Mouse (Mus musculus) small intestine, adult 2 months (tissue): Measurements from ENCODE around the gene Mybpc2. TPM values are rescaled to one million over a fixed set of nuclear protein-coding genes. Genes with fewer than 3 reads are reported as not detected.
A peak's percentile ranks its signal among the peaks of the same experiment; 100 is the strongest.

ENCODE experiments used
- H3K27ac ChIP-seq: fragments of 200-500 bp; 2 replicates; pipeline ENCODE4 v1.5.1; 2012; ENCODE audit warnings: low read depth, low read length, control low read depth, inconsistent platforms; ENCODE audit not compliant: insufficient read depth
- H3K27me3 ChIP-seq: fragments of 200-500 bp; 2 replicates; pipeline ENCODE4 v1.6.1; 2012; ENCODE audit warnings: mild to moderate bottlenecking, moderate library complexity, low read length, inconsistent platforms; ENCODE audit not compliant: control insufficient read depth, insufficient read depth
- H3K36me3 ChIP-seq: fragments of 200-500 bp; 2 replicates; pipeline ENCODE4 v1.6.1; 2012; ENCODE audit warnings: mild to moderate bottlenecking, low read length, control low read depth, inconsistent platforms; ENCODE audit not compliant: control insufficient read depth, insufficient read depth
- H3K4me1 ChIP-seq: fragments of 200-500 bp; 2 replicates; pipeline ENCODE4 v1.6.1; 2012; ENCODE audit warnings: low read length, inconsistent platforms, mixed read lengths; ENCODE audit not compliant: control insufficient read depth, insufficient read depth, insufficient read length
- H3K4me3 ChIP-seq: fragments of 200-500 bp; 2 replicates; pipeline ENCODE4 v1.5.1; 2012; ENCODE audit warnings: low read depth, mild to moderate bottlenecking, control low read depth, inconsistent platforms, low read length, moderate library complexity
- CTCF ChIP-seq: fragments of 200-500 bp; IDR thresholded peaks from 2 replicates; pipeline ENCODE4 v1.5.1; 2012; ENCODE audit warnings: low read depth, mild to moderate bottlenecking, control low read depth, inconsistent platforms, low read length, moderate library complexity, mixed read lengths; ENCODE audit not compliant: insufficient replicate concordance, insufficient read length; ENCODE audit errors: extremely low read depth
- POLR2A ChIP-seq: fragments of 200-500 bp; IDR thresholded peaks from 2 replicates; pipeline ENCODE4 v1.6.1; 2012; ENCODE audit warnings: low read depth, mild to moderate bottlenecking, control low read depth, inconsistent platforms, low read length, moderate library complexity
- WGBS: fragments of 180-500 bp; shearing (Covaris S2); methylation state at CpG from one replicate; pipeline ENCODE4 v1.1.7; 2018; 5-methylcytosine and 5-hydroxymethylcytosine counted together
- polyA plus RNA-seq: library from polyadenylated mRNA; depleted of rRNA; stranded (reverse); fragments of >200 nt; gene quantifications from 2 replicates; pipeline ENCODE4 v1.2.3, GENCODE M21; 2012

Mybpc2 gene
- polyA plus RNA-seq, 1 experiment: 0.13 TPM

- H3K4me1 ChIP-seq: peaks cover 10% of the 10 kb centered on the region; the same call in 1 of the 2 replicates
- H3K36me3 ChIP-seq: peaks cover 5% of the 10 kb centered on the region; the same call in 1 of the 2 replicates
- WGBS: 91% methylated on average over 4 of the region's 4 CpGs
- H3K27ac ChIP-seq: no peak within 1 kb of the TSS
- TF ChIP-seq CTCF (no peak), POLR2A (no peak)
- H3K27me3 ChIP-seq: no peaks in the 10 kb centered on the region
- H3K4me3 ChIP-seq: peak within 1 kb of the TSS; percentile 31; the same call in 1 of the 2 replicates
Measured at GRCm38 (mm10) chr7:44531946-44532732, 7.7 kb upstream of the Mybpc2 start, which contains the start of gene Spib. Spib (minus strand) TSS chr7:44532071.

- peaks cover 2% of the 10 kb centered on the region; the same call in 1 of the 2 replicates for H3K36me3 ChIP-seq
- TF ChIP-seq CTCF: no peak
- WGBS: 64% methylated on average over 5 of the region's 5 CpGs
Measured at GRCm38 (mm10) chr7:44531207-44531606, 6.8 kb upstream of the Mybpc2 start.

GRCm38 (mm10) chr7:44530507-44530906 is 6.1 kb upstream of the Mybpc2 start:
- H3K4me1 ChIP-seq: peaks cover 11% of the 10 kb centered on the region
- H3K4me3 ChIP-seq: no peak overlapping the region
- H3K36me3 ChIP-seq: no peaks in the 10 kb centered on the region; the same call in 1 of the 2 replicates
- H3K27me3 ChIP-seq: no peaks in the 10 kb centered on the region
- TF ChIP-seq POLR2A (no peak), CTCF (no peak)
- WGBS: 78% methylated on average over 3 of the region's 3 CpGs
- H3K27ac ChIP-seq: no peak overlapping the region

More at GRCm38 (mm10) chr7:44531207-44531606, 6.8 kb upstream of the Mybpc2 start:
- H3K27ac ChIP-seq: no peak overlapping the region
- H3K4me3 ChIP-seq: peak overlapping the region; percentile 31; the same call in 1 of the 2 replicates
- no peaks in the 10 kb centered on the region for H3K27me3 ChIP-seq
- H3K4me1 ChIP-seq: peaks cover 10% of the 10 kb centered on the region; the same call in 1 of the 2 replicates

GRCm38 (mm10) chr7:44529518-44529917 is 5.1 kb upstream of the Mybpc2 start:
- Histone ChIP-seq H3K36me3 (no peaks in the 10 kb centered on the region; the same call in 1 of the 2 replicates), H3K4me3 (no peak overlapping the region), H3K27ac (no peak overlapping the region), H3K27me3 (no peaks in the 10 kb centered on the region), H3K4me1 (peaks cover 15% of the 10 kb centered on the region)
- no peak for TF ChIP-seq POLR2A
- TF ChIP-seq CTCF: no peak
- WGBS: 75% methylated on average over 5 of the region's 5 CpGs

- peaks cover 17% of the 10 kb centered on the region for H3K4me1 ChIP-seq
- H3K36me3 ChIP-seq: no peaks in the 10 kb centered on the region
- WGBS: 5% methylated on average over 40 of the region's 40 CpGs
- TF ChIP-seq POLR2A (peak; percentile 25), CTCF (peak; percentile 83)
- H3K27ac ChIP-seq: peak overlapping the region; percentile 67
- no peaks in the 10 kb centered on the region for H3K27me3 ChIP-seq
- H3K4me3 ChIP-seq: peak overlapping the region; percentile 63
Measured at GRCm38 (mm10) chr7:44527483-44528398, 3.3 kb upstream of the Mybpc2 start.

- Histone ChIP-seq H3K4me1 (peaks cover 12% of the 10 kb centered on the region), H3K27me3 (no peaks in the 10 kb centered on the region), H3K36me3 (no peaks in the 10 kb centered on the region), H3K4me3 (no peak overlapping the region), H3K27ac (no peak overlapping the region; the same call in 1 of the 2 replicates)
- 89% methylated on average over 14 of the region's 14 CpGs for WGBS
- TF ChIP-seq CTCF: no peak
- TF ChIP-seq POLR2A: no peak
Measured at GRCm38 (mm10) chr7:44526414-44527154, 2.1 kb upstream of the Mybpc2 start.
